Mouse (Mus musculus) lung, adult 2 months (tissue): Measurements from ENCODE around the gene Rnf187.

Experiments
- CTCF ChIP-seq: fragments of 200-500 bp; IDR thresholded peaks from 2 replicates; pipeline ENCODE4 v1.5.1; 2011; ENCODE audit warnings: mild to moderate bottlenecking, low read length, control low read depth; ENCODE audit not compliant: insufficient read depth
- POLR2A ChIP-seq: fragments of 200-500 bp; IDR thresholded peaks from 2 replicates; pipeline ENCODE4 v1.6.1; 2011; ENCODE audit warnings: low read depth, mild to moderate bottlenecking, control low read depth, low read length, borderline replicate concordance; ENCODE audit errors: extremely low read depth

DNA sequence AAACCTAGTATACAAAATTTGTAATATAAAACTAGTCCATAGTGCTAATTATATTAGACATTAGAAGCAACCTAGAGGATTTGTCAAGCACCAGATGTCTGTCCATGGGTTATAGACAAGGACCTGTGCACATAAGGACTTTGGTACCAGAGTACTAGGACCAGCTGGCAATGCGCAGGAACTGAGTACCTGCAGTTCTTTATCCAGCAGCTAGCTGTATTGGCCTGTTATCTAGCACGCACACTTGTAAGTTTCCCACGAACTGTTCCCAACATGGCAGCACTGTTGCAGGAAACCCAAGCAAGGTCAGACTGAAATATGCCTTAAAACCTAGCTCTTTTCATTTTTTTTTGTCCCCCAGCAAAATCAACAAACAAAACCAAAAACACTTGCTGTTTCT lies 8.5 kb downstream of the Rnf187 start:
- no peak for TF ChIP-seq CTCF
- no peak for TF ChIP-seq POLR2A
